Mouse (Mus musculus): ENCODE measurements around the gene Nphs1. TPM values are rescaled to one million over a fixed set of nuclear protein-coding genes. Genes with fewer than 3 reads are reported as not detected.

Nphs1 gene
- 0.06 and 0.13 TPM in 2 replicates for polyA plus RNA-seq (2015; fragmentation: Nextera tagmentation; extraction: Ambion mirVana)

DNA sequence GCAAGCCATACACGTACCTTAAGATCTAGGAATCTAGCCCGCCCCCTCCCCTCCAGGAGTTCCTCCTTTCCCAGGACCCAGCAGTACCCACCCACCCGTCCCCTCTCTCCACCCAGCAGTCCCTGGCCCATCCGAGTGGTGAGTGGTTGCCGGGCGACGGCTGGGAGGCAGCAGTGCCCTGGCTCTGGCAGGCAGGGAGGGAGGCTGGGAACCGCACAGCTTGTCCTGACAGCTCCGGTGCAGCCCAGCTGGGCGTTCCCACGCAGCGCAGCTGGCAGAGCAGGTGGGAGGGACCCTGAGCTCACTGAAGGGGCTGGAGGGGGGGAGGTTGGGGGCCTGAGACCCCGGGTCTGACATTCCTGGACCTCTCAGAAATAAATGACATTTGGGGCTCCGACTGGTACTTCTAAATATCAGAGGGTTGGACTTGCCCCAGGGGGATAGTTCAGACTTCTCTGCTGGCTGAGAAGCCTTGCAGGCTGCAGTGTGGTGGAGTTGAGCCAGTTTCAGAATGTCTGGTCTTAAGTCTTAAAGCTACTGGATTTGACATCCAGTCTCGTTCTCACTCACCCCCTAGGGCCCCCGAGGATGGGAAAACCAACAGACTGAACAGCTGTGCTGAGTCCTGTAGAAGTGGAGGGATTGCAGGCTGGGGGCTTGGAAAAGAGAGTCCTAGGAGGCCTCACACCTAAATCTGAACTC, at the start of gene Nphs1, which contains the start of gene Kirrel2:
Gene Nphs1, plus strand, starts transcription at position 687 of the 702 bp plus-strand sequence.
Gene Kirrel2, minus strand, starts transcription at position 62 of the 702 bp plus-strand sequence.

DNA sequence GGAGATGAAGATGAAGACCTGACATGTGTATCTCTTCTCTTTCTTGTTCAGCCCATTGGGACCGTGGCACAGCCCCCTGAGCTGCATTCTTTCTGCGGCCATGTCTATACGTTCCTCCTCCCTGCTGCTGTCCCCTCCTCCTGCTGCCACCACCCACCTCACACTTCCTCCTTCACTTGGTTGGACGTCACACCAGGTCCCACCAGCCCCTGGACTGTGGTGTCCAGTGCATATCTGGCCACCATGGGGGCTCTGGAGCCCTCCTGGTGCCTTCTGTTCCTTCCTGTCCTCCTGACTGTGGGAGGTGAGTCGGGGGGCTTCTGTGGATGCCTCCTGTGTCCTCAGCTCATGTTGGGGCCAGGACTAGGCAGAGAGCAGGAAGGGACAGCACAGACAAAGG, 44.5 kb upstream of the Nphs1 start, which contains the start of gene Tyrobp:
Gene Tyrobp, plus strand, starts transcription at position 165 of the 400 bp plus-strand sequence.

GRCm38 (mm10) chr7:30419561-30420499, 38.3 kb upstream of the Nphs1 start, which contains the start of gene Hcst:
TSS of gene Hcst (minus strand) at chr7:30419854.

GRCm38 (mm10) chr7:30421175-30421889, 36.8 kb upstream of the Nphs1 start, which contains the start of gene Nfkbid:
TSS of gene Nfkbid (plus strand) at chr7:30421732.

DNA sequence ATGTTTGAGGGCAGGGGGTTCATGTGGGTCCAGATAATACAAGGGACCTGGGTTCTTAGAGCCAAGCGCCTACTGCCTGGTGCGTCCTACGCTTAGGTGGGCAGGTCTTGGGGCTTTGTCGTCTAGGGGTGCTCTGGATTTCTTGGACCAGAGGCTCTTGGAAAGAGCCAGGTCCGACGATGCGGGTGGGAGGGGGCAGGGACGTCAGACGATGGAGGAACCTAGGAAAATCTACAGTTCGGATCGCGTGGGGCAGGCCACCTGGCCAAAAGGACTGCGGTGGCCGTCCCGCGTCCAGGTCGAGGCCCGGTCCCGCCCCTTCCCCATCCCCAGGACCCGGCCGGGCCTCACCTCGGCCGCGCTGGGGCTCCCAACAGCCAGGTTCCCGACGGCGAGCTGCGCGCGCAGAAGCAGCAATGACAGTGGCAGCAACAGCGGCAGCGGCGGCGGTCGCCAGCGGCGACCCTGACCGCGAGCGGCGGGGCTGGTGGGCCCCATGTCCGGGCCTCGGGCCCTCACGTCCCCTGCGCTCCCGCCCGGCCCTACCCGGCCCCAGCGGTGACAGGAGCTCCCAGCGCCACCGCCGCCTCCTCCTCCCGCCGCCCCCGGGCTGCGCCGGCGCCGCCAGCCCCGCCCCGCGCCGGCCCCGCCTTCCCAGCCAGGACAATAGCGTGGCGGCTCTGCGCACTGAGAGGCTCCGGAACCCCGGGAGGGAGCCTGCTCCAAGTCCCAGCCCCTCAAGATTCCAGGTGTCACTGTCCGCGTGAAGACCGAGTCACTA, 13.0 kb upstream of the Nphs1 start, which contains the start of gene Aplp1:
Gene Aplp1, minus strand, starts transcription at position 565 of the 781 bp plus-strand sequence.

DNA sequence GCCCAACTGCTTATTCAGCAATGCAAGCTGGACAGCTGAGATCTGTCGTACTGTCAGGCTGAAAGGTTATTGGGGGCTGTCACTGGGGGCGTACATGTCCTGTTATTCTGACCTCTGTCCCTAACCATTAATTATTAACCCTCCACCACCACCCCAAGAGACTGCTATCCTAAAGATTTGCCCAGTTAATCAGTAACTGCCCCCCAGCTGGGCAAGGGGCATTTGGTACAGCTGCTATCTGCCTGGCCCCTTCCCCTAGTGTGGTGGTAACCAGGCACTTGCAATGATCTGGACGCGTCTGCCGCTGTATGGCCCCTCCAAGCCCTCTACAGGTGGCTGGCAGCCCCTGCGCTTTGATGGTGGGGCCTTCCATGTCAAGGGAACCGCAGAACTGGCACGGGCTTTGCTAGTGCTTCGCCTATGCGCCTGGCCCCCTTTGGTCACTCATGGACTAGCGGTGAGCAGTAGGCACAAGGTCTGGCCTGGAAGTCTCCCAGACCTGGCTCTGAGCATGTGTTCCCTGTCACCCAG, 35.4 kb downstream of the Nphs1 start, which contains the start of gene Prodh2:
Gene Prodh2, plus strand, starts transcription at position 222 of the 531 bp plus-strand sequence.

DNA sequence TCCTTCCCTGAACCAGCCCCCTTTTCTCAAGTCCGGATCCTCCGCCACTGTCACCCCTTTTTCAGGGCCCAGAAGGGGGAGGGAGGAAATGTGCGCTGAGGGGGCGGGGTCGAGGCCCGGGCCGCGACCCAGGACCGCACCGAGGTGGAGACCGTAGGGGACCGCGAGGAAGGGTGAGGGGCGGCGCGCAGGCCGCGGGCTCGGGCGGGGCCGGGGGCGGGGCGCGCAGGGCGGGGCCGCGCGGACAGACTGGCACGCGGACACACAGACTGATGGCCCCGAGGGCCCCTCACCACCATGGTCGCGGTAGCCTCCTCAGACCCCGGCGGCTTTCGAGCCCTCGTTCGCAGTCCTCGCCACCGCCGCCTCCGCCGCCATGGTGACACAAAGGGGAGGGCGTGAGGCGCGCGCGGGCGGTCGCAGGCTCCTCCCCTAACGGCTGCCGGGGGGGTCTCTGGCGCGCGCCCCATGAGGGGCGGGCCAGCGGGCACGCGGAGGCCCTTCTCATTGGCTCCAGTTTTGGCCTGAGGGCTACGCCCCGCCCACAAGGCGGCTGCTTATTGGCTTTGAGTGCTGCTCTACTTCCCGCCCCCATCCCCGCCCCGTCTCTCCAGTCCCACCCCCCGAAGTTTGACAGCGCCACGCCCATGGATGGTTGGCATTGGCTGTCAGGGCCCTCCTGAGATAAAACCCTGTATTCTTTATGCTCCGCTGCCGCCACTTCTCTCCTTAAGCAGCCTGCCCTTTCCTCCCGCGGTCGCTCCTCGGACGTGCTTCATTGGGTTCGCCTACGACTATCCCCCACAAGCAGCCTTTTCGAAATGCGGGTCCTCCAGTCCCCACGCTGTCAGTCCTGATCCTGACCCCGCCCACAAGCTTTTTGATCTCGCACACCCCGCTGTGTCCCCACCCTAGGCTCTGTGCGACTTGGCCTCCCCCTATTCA, 76.8 kb downstream of the Nphs1 start, which contains the start of gene Arhgap33:
Gene Arhgap33, minus strand, starts transcription at position 428 of the 945 bp plus-strand sequence.

Other genes with a start within 250 kb of the Nphs1 start
- 188 and 198 TPM in 2 replicates for gene Polr2i, start 226.4 kb upstream of the Nphs1 start, polyA plus RNA-seq (2015; fragmentation: Nextera tagmentation; extraction: Ambion mirVana)
- gene Tbcb, start 226.0 kb upstream of the Nphs1 start, polyA plus RNA-seq (2015; fragmentation: Nextera tagmentation; extraction: Ambion mirVana) = 477 and 510 TPM in 2 replicates
- gene Ovol3, start 222.6 kb upstream of the Nphs1 start, polyA plus RNA-seq (2015; fragmentation: Nextera tagmentation; extraction: Ambion mirVana) = not detected in 2 replicates
- 0.57 and 0.79 TPM in 2 replicates for gene Thap8, start 178.2 kb upstream of the Nphs1 start, polyA plus RNA-seq (2015; fragmentation: Nextera tagmentation; extraction: Ambion mirVana)
- 3.5 TPM in 2 replicates for gene Wdr62, start 177.9 kb upstream of the Nphs1 start, polyA plus RNA-seq (2015; fragmentation: Nextera tagmentation; extraction: Ambion mirVana)
- gene Clip3, start 166.6 kb upstream of the Nphs1 start, polyA plus RNA-seq (2015; fragmentation: Nextera tagmentation; extraction: Ambion mirVana) = 106 and 124 TPM in 2 replicates
- 129 and 146 TPM in 2 replicates for gene Alkbh6, start 149.6 kb upstream of the Nphs1 start, polyA plus RNA-seq (2015; fragmentation: Nextera tagmentation; extraction: Ambion mirVana)
- 12.1 and 14.5 TPM in 2 replicates for gene Syne4, start 143.5 kb upstream of the Nphs1 start, polyA plus RNA-seq (2015; fragmentation: Nextera tagmentation; extraction: Ambion mirVana)
- gene E130208F15Rik, start 136.6 kb upstream of the Nphs1 start, polyA plus RNA-seq (2015; fragmentation: Nextera tagmentation; extraction: Ambion mirVana) = not detected in 2 replicates
- 20.0 and 20.8 TPM in 2 replicates for gene Sdhaf1, start 134.4 kb upstream of the Nphs1 start, polyA plus RNA-seq (2015; fragmentation: Nextera tagmentation; extraction: Ambion mirVana)
- gene Lrfn3, start 95.5 kb upstream of the Nphs1 start, polyA plus RNA-seq (2015; fragmentation: Nextera tagmentation; extraction: Ambion mirVana) = 17.5 and 17.7 TPM in 2 replicates
- 65.9 and 77.3 TPM in 2 replicates for gene Tyrobp, start 44.6 kb upstream of the Nphs1 start, polyA plus RNA-seq (2015; fragmentation: Nextera tagmentation; extraction: Ambion mirVana)
- gene Hcst, start 38.5 kb upstream of the Nphs1 start, polyA plus RNA-seq (2015; fragmentation: Nextera tagmentation; extraction: Ambion mirVana) = 0.81 and 1.1 TPM in 2 replicates
- gene Nfkbid, start 36.6 kb upstream of the Nphs1 start, polyA plus RNA-seq (2015; fragmentation: Nextera tagmentation; extraction: Ambion mirVana) = 2.8 and 3.3 TPM in 2 replicates
- gene Aplp1, start 12.8 kb upstream of the Nphs1 start, polyA plus RNA-seq (2015; fragmentation: Nextera tagmentation; extraction: Ambion mirVana) = 663 and 695 TPM in 2 replicates
- 0.46 and 0.90 TPM in 2 replicates for gene Kirrel2, start 625 bp upstream of the Nphs1 start, polyA plus RNA-seq (2015; fragmentation: Nextera tagmentation; extraction: Ambion mirVana)
- gene Prodh2, start 35.3 kb downstream of the Nphs1 start, polyA plus RNA-seq (2015; fragmentation: Nextera tagmentation; extraction: Ambion mirVana) = 0.43 TPM in 1 of 2 replicates, not detected in the other
- gene Arhgap33, start 76.7 kb downstream of the Nphs1 start, polyA plus RNA-seq (2015; fragmentation: Nextera tagmentation; extraction: Ambion mirVana) = 45.5 and 62.8 TPM in 2 replicates
- gene Hspb6, start 93.9 kb downstream of the Nphs1 start, polyA plus RNA-seq (2015; fragmentation: Nextera tagmentation; extraction: Ambion mirVana) = 19.0 and 20.8 TPM in 2 replicates
- gene Proser3, start 94.0 kb downstream of the Nphs1 start, polyA plus RNA-seq (2015; fragmentation: Nextera tagmentation; extraction: Ambion mirVana) = 3.0 and 4.7 TPM in 2 replicates
- gene Lin37, start 101.5 kb downstream of the Nphs1 start, polyA plus RNA-seq (2015; fragmentation: Nextera tagmentation; extraction: Ambion mirVana) = 51.7 and 55.9 TPM in 2 replicates
- 102 and 106 TPM in 2 replicates for gene U2af1l4, start 105.0 kb downstream of the Nphs1 start, polyA plus RNA-seq (2015; fragmentation: Nextera tagmentation; extraction: Ambion mirVana)
- 6.7 and 8.0 TPM in 2 replicates for gene Gm49396, start 105.0 kb downstream of the Nphs1 start, polyA plus RNA-seq (2015; fragmentation: Nextera tagmentation; extraction: Ambion mirVana)
- 161 and 167 TPM in 2 replicates for gene Psenen, start 105.3 kb downstream of the Nphs1 start, polyA plus RNA-seq (2015; fragmentation: Nextera tagmentation; extraction: Ambion mirVana)
- gene Igflr1, start 107.1 kb downstream of the Nphs1 start, polyA plus RNA-seq (2015; fragmentation: Nextera tagmentation; extraction: Ambion mirVana) = 1.6 and 4.3 TPM in 2 replicates
- 5.3 and 8.5 TPM in 2 replicates for gene Kmt2b, start 130.4 kb downstream of the Nphs1 start, polyA plus RNA-seq (2015; fragmentation: Nextera tagmentation; extraction: Ambion mirVana)
- 0.20 and 0.44 TPM in 2 replicates for gene Zbtb32, start 140.6 kb downstream of the Nphs1 start, polyA plus RNA-seq (2015; fragmentation: Nextera tagmentation; extraction: Ambion mirVana)
- 0.31 and 0.53 TPM in 2 replicates for gene Upk1a, start 154.5 kb downstream of the Nphs1 start, polyA plus RNA-seq (2015; fragmentation: Nextera tagmentation; extraction: Ambion mirVana)
- gene Cox6b1, start 167.8 kb downstream of the Nphs1 start, polyA plus RNA-seq (2015; fragmentation: Nextera tagmentation; extraction: Ambion mirVana) = 1,537 and 1,621 TPM in 2 replicates
- 0.14 TPM in 1 of 2 replicates, not detected in the other for gene Etv2, start 177.5 kb downstream of the Nphs1 start, polyA plus RNA-seq (2015; fragmentation: Nextera tagmentation; extraction: Ambion mirVana)
- 120 and 125 TPM in 2 replicates for gene Rbm42, start 192.0 kb downstream of the Nphs1 start, polyA plus RNA-seq (2015; fragmentation: Nextera tagmentation; extraction: Ambion mirVana)
- 16.8 and 18.2 TPM in 2 replicates for gene Haus5, start 206.7 kb downstream of the Nphs1 start, polyA plus RNA-seq (2015; fragmentation: Nextera tagmentation; extraction: Ambion mirVana)
- gene Pmis2, start 213.3 kb downstream of the Nphs1 start, polyA plus RNA-seq (2015; fragmentation: Nextera tagmentation; extraction: Ambion mirVana) = not detected in 2 replicates
- gene 2200002J24Rik, start 240.6 kb downstream of the Nphs1 start, polyA plus RNA-seq (2015; fragmentation: Nextera tagmentation; extraction: Ambion mirVana) = not detected in 2 replicates